Mouse (Mus musculus) ES-E14 (cell line): ENCODE results near the gene Tbc1d8.

ENCODE experiments used
- CHD2 ChIP-seq: IDR thresholded peaks from 2 replicates; pipeline ENCODE4 v1.6.1; 2014; ENCODE audit warnings: mild to moderate bottlenecking, low read depth, low read length, inconsistent platforms
- HCFC1 ChIP-seq: IDR thresholded peaks from 2 replicates; pipeline ENCODE4 v1.6.1; 2012; ENCODE audit warnings: low read length, inconsistent platforms, borderline replicate concordance; ENCODE audit not compliant: insufficient read depth
- MAFK ChIP-seq: IDR thresholded peaks from 2 replicates; pipeline ENCODE4 v1.6.1; 2014; ENCODE audit warnings: mild to moderate bottlenecking, low read depth, low read length, inconsistent platforms; ENCODE audit not compliant: insufficient read depth
- ZNF384 ChIP-seq: IDR thresholded peaks from 2 replicates; pipeline ENCODE4 v1.6.1; 2012; ENCODE audit warnings: low read depth, low read length, inconsistent platforms

- no peak for TF ChIP-seq MAFK
- TF ChIP-seq CHD2: no peak
- TF ChIP-seq ZNF384: no peak
- no peak for TF ChIP-seq HCFC1
Measured at GRCm38 (mm10) chr1:39349001-39349400, 129.6 kb downstream of the Tbc1d8 start.
